Mouse (Mus musculus) ovary, adult 10 weeks (tissue): Measurements from ENCODE around the gene Cntn3. TPM values are rescaled to one million over a fixed set of nuclear protein-coding genes. Genes with fewer than 3 reads are reported as not detected.

Experiments used
- polyA plus RNA-seq: library from polyadenylated mRNA; stranded (reverse); fragments of 350-450 nt; fragmentation: Illumina TruSeq; extraction: RNeasy Lipid Tissue Mini Kit (QIAGEN cat#74804); gene quantifications from one replicate; pipeline ENCODE4 v1.2.3, GENCODE M21; 2014

Gene Cntn3
- 2.0 TPM for polyA plus RNA-seq

DNA sequence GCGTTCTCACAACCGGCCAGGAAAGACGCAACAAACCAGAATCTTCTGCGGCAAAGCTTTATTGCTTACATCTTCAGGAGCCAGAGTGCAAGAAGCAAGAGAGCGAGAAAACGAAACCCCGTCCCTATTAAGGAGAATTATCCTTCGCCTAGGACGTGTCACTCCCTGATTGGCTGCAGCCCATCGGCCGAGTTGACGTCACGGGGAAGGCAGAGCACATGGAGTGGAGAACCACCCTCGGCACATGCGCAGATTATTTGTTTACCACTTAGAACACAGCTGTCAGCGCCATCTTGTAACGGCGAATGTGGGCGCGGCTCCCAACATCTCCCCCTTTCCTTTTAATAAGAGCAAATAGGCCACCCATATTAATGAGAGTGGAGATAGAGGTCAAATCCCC is at the start of gene Cntn3:
Gene Cntn3, minus strand, starts transcription at position 101 of the 400 bp plus-strand sequence.

